Mouse (Mus musculus) limb, embryonic 12.5 days (tissue): Measurements from ENCODE around the gene Gosr2. TPM values are rescaled to one million over a fixed set of nuclear protein-coding genes. Genes with fewer than 3 reads are reported as not detected.

Source experiments
- ATAC-seq: fragments of 200-750 bp; cut with Nextera tagmentation; 2 replicates; pipeline ENCODE4 v1.8.0; 2017; ENCODE audit warnings: low read depth, moderate TSS enrichment; ENCODE audit not compliant: insufficient number of reproducible peaks, insufficient read depth, low FRiP score, low TSS enrichment
- H3K27ac ChIP-seq: fragments of 300-500 bp; sonication (generic); 2 replicates; pipeline ENCODE4 v1.5.1; 2016; ENCODE audit warnings: mild to moderate bottlenecking, moderate library complexity
- H3K27me3 ChIP-seq: fragments of 300-500 bp; sonication (generic); 2 replicates; pipeline ENCODE4 v1.6.1; 2016; ENCODE audit warnings: mild to moderate bottlenecking, moderate library complexity
- H3K36me3 ChIP-seq: fragments of 300-500 bp; sonication (generic); 2 replicates; pipeline ENCODE4 v1.6.1; 2016; ENCODE audit warnings: mild to moderate bottlenecking, moderate library complexity
- H3K4me1 ChIP-seq: fragments of 300-500 bp; sonication (generic); replicated peaks from 2 replicates; pipeline ENCODE4 v1.6.1; 2016
- H3K4me2 ChIP-seq: fragments of 300-500 bp; sonication (generic); 2 replicates; pipeline ENCODE4 v1.6.1; 2016; ENCODE audit warnings: mild to moderate bottlenecking, moderate library complexity
- H3K4me3 ChIP-seq: fragments of 300-500 bp; sonication (generic); replicated peaks from 2 replicates; pipeline ENCODE4 v1.5.1; 2016; ENCODE audit warnings: mild to moderate bottlenecking
- H3K9ac ChIP-seq: fragments of 300-500 bp; sonication (generic); replicated peaks from 2 replicates; pipeline ENCODE4 v1.6.1; 2016; ENCODE audit warnings: mild to moderate bottlenecking, moderate library complexity
- H3K9me3 ChIP-seq: fragments of 300-500 bp; sonication (generic); 2 replicates; pipeline ENCODE4 v1.6.1; 2016; ENCODE audit warnings: mild to moderate bottlenecking, moderate library complexity
- WGBS: fragments of 180-500 bp; shearing (Covaris S2); methylation state at CpG from one replicate; pipeline ENCODE4 v1.1.7; 2016; 5-methylcytosine and 5-hydroxymethylcytosine counted together
- polyA plus RNA-seq: library from polyadenylated mRNA; unstranded; fragments of >200 nt; fragmentation: Nextera tagmentation; extraction: Ambion mirVana; gene quantifications from 2 replicates; pipeline ENCODE4 v1.2.1, GENCODE M21; 2016

Gosr2 gene
- polyA plus RNA-seq, 1 experiment from 2014 or later = 90.1 TPM

DNA sequence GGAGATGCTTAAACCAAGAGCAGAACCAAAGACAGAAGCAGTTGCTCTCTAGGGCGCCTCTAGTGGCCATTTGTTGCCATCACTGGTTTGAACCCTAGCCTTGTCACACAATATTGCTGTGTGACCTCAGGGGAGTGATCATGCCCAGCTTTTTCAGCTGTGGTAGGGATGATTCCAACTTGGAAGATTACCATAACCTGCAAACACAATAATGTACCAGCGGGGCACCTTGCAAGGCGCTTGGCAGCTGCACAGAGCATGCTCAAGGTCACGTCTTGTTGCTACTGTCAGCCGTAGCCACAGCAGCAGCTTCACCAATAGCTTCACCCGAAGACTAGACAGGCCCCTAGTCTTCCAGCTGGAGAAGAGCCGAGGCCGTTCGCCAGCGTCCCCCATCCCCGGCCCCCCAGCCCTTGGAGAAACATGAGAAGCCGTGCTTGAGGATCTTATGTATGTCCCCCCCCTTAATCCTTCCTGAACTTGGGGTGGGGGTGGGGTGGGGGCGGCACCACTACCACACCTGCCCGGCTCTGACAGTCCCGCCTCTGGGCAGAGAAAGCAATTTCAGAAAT lies 23.9 kb upstream of the Gosr2 start:
- H3K4me2 ChIP-seq = peak overlapping the region; percentile 44
- no peaks in the 10 kb centered on the region for H3K36me3 ChIP-seq
- 23% methylated on average over 15 of the region's 15 CpGs for WGBS

DNA sequence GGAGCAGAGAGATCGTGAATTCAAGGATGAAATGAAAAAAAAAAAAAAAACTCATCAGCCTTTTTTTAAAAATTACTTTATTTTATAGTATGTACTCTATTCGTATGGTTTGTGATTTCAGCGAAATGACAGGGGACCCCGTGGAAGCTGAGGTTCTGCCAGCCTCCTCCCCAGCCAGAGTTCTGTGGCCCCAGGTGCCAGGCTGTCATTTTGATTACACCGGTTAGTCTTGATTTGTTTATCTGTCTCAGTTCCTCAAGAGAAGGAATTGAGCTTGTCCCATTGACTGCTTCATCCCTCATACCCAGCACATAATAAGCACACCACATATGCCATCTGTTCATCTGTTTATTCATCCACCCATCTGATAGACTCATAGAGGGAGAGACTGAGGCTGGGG lies 21.7 kb upstream of the Gosr2 start:
- H3K9me3 ChIP-seq = no peaks in the 10 kb centered on the region
- no peak overlapping the region for H3K4me3 ChIP-seq
- no peak overlapping the region for H3K9ac ChIP-seq
- no peaks in the 10 kb centered on the region for H3K36me3 ChIP-seq
- WGBS = 84% methylated on average over 5 of the region's 5 CpGs
- 0 out of 2 replicates have a peak, but pooled peaks cover 4% of the 10 kb centered on the region for H3K27me3 ChIP-seq
- no peak overlapping the region for H3K27ac ChIP-seq
- no peak for ATAC-seq
- peaks cover 11% of the 10 kb centered on the region for H3K4me1 ChIP-seq
- no peak overlapping the region for H3K4me2 ChIP-seq

More for the DNA sequence above, 23.9 kb upstream of the Gosr2 start:
- no peak overlapping the region for H3K9ac ChIP-seq
- H3K27ac ChIP-seq = no peak overlapping the region
- H3K27me3 ChIP-seq = 0 out of 2 replicates have a peak, but pooled peaks cover 4% of the 10 kb centered on the region
- no peak overlapping the region for H3K4me3 ChIP-seq
- H3K9me3 ChIP-seq = no peaks in the 10 kb centered on the region
- ATAC-seq = 0 out of 2 replicates have a peak, but pooled peaks have one; percentile 34
- H3K4me1 ChIP-seq = peaks cover 11% of the 10 kb centered on the region

DNA sequence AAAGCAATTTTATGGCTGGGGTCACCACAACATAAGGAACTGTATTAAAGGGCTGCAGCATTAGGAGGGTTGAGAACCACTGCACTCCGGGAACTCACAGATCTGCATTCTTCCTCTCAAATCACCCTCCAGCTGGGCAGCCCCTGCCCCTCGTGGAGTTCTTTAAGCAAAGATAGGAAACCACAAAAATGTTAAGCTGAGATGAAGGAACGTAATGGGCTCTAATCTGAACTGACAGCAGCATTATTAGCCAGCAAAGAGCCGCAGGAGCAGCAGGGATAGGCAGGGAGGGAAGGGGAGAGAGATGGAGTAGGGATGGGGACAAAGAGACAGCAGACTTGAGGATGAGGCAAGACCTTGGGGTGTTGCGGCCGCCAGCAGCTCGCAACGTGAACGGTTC lies 19.3 kb upstream of the Gosr2 start:
- H3K4me3 ChIP-seq = no peak overlapping the region
- 58% methylated on average over 9 of the region's 9 CpGs for WGBS
- no peak for ATAC-seq
- H3K4me1 ChIP-seq = peaks cover 11% of the 10 kb centered on the region
- H3K36me3 ChIP-seq = no peaks in the 10 kb centered on the region
- H3K4me2 ChIP-seq = no peak overlapping the region
- H3K27ac ChIP-seq = no peak overlapping the region
- H3K9me3 ChIP-seq = 0 out of 2 replicates have a peak, but pooled peaks cover 3% of the 10 kb centered on the region
- H3K9ac ChIP-seq = no peak overlapping the region
- H3K27me3 ChIP-seq = peaks cover 9% of the 10 kb centered on the region; the same call in 1 of the 2 replicates

GRCm38 (mm10) chr11:103714074-103714473 lies 16.4 kb upstream of the Gosr2 start:
- Histone ChIP-seq H3K4me1 (peaks cover 11% of the 10 kb centered on the region), H3K36me3 (no peaks in the 10 kb centered on the region), H3K4me3 (no peak overlapping the region), H3K9me3 (0 out of 2 replicates have a peak, but pooled peaks cover 3% of the 10 kb centered on the region), H3K27ac (no peak overlapping the region), H3K4me2 (no peak overlapping the region), H3K9ac (no peak overlapping the region), H3K27me3 (peaks cover 10% of the 10 kb centered on the region; the same call in 1 of the 2 replicates)
- no peak for ATAC-seq
- WGBS = 86% methylated on average over 2 of the region's 2 CpGs

GRCm38 (mm10) chr11:103711851-103712587 lies 14.3 kb upstream of the Gosr2 start:
- peaks cover 10% of the 10 kb centered on the region; the same call in 1 of the 2 replicates for H3K27me3 ChIP-seq
- H3K4me2 ChIP-seq = no peak overlapping the region
- 33% methylated on average over 28 of the region's 28 CpGs for WGBS
- no peak overlapping the region for H3K4me3 ChIP-seq
- peaks cover 11% of the 10 kb centered on the region for H3K4me1 ChIP-seq
- H3K27ac ChIP-seq = no peak overlapping the region
- 0 out of 2 replicates have a peak, but pooled peaks cover 3% of the 10 kb centered on the region for H3K9me3 ChIP-seq
- no peak overlapping the region for H3K9ac ChIP-seq
- no peak for ATAC-seq
- H3K36me3 ChIP-seq = no peaks in the 10 kb centered on the region

DNA sequence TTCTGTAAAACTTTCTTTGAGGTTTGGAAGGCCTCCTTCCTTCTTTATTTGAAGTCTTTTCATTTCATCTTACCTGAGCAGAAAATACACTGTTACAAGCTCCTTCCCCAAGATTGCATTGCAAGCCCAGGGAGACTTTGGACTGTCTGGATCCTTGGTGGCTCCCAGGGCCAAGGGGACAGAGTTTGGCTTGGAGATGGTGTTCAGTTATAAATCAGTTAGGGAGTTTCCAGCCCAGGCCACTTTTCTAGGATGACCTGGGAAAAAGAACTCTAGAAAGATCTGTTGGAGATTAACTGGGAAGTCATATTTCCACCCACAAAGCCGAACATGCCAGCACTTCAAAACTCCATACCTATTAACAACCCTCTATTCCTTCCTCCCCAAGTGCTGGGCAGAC lies 12.3 kb upstream of the Gosr2 start:
- H3K9me3 ChIP-seq = 0 out of 2 replicates have a peak, but pooled peaks cover 3% of the 10 kb centered on the region
- no peak overlapping the region for H3K9ac ChIP-seq
- no peak overlapping the region for H3K4me2 ChIP-seq
- no peak overlapping the region for H3K27ac ChIP-seq
- no peaks in the 10 kb centered on the region for H3K36me3 ChIP-seq
- no peak for ATAC-seq
- no peak overlapping the region for H3K4me3 ChIP-seq
- H3K27me3 ChIP-seq = peaks cover 10% of the 10 kb centered on the region; the same call in 1 of the 2 replicates
- H3K4me1 ChIP-seq = peaks cover 11% of the 10 kb centered on the region
- WGBS = 83% methylated on average over 1 of the region's 1 CpGs

DNA sequence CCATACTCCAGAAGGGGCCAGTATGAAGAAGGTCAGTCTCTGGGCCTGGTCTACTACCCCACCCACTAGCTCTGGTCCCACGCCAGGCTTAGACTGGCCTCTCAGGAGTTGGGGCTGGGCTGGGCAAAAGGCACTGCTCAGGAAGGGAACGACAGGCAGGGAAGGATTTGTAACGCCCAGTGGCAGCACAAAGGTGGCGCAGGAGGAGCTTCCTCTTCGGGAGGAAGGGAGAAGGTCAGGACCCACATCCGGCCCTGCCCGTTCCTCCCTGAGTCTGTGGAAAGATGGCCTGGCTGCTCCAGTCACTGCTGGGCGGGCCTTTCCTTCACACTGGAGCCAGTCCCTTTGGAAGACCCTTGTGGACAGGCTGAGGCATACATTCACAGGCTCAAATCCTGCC lies 9.3 kb upstream of the Gosr2 start:
- Histone ChIP-seq H3K4me3 (no peak overlapping the region), H3K9ac (no peak overlapping the region), H3K4me1 (peaks cover 6% of the 10 kb centered on the region), H3K36me3 (no peaks in the 10 kb centered on the region), H3K27ac (no peak overlapping the region), H3K27me3 (peaks cover 5% of the 10 kb centered on the region; the same call in 1 of the 2 replicates), H3K9me3 (no peaks in the 10 kb centered on the region), H3K4me2 (no peak overlapping the region)
- 52% methylated on average over 8 of the region's 8 CpGs for WGBS
- ATAC-seq = no peak

DNA sequence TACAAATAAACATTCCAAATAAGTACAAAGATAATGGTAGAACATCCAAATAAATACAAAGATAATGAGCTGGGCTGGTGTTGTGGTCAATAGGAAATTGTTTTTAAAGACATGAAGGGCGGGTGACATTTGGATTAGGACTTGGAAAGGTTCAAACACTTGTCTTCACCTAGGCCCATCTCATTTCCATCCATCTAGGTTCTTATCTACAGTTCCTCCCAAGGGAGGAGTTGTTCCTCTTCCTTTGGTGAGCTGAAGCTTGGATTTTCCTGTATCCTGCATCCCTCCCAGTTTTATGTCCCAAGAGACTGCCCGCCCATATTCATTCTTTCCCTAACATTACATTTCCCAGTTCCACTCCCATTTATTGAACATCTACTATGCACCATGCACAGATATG lies 528 bp upstream of the Gosr2 start:
- Histone ChIP-seq H3K27me3 (no peaks in the 10 kb centered on the region), H3K4me1 (no peaks in the 10 kb centered on the region), H3K9me3 (no peaks in the 10 kb centered on the region), H3K27ac (peak overlapping the region; percentile 97), H3K4me3 (peak overlapping the region; percentile 91), H3K4me2 (peak overlapping the region; percentile 66), H3K9ac (peak overlapping the region; percentile 83), H3K36me3 (no peaks in the 10 kb centered on the region)
- WGBS = 85% methylated on average over 2 of the region's 2 CpGs
- no peak for ATAC-seq

- peak overlapping the region; percentile 66 for H3K4me2 ChIP-seq
- H3K36me3 ChIP-seq = no peaks in the 10 kb centered on the region
- H3K27me3 ChIP-seq = no peaks in the 10 kb centered on the region
- peak overlapping the region; percentile 97 for H3K27ac ChIP-seq
- H3K4me1 ChIP-seq = no peaks in the 10 kb centered on the region
- H3K4me3 ChIP-seq = peak overlapping the region; percentile 91
- H3K9me3 ChIP-seq = no peaks in the 10 kb centered on the region
- ATAC-seq = peak; percentile 22
- peak overlapping the region; percentile 83 for H3K9ac ChIP-seq
- 3% methylated on average over 18 of the region's 18 CpGs for WGBS
Measured at GRCm38 (mm10) chr11:103696851-103697564, 690 bp downstream of the Gosr2 start.

DNA sequence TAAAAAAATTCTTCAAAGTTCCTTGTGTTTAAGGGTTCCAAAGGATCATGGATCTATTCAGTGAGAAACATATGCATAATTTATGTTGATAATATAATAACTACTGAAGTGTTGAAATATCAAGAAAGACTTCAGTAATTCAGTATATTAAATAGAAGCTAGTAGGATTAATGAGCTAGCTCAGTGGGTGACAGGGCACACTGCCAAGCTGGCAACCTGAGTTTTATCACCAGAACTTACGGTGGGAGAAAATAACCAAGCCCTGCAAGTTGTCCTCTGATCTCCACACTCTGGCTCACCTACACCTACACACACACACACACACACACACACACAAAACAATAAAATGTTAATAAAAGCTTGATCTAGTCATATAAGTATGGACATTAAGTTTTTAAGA lies 4.5 kb downstream of the Gosr2 start:
- 63% methylated on average over 1 of the region's 1 CpGs for WGBS
- no peak for ATAC-seq
- H3K27ac ChIP-seq = no peak overlapping the region

DNA sequence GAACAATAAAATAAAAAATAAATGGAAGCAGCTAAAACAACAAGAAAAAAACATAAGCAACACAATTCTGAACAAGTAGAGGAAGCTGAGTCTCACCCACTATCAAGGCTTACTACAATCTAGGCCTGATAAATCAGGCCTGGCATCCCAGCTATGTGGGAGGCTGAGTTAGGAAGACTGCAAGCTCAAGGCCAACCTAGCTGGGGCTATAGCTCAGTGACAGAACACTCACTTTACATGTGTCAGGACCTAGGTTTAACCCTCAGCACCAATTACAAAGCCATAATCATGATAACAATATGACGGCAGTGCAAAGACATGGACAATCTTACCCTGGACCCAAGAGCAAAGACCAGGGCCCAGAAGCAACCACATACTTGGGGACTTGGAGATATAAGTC lies 6.7 kb downstream of the Gosr2 start:
- no peak overlapping the region for H3K9ac ChIP-seq
- 96% methylated on average over 1 of the region's 1 CpGs for WGBS
- no peak overlapping the region for H3K4me3 ChIP-seq
- no peak for ATAC-seq
- no peaks in the 10 kb centered on the region for H3K9me3 ChIP-seq
- H3K27ac ChIP-seq = no peak overlapping the region
- H3K4me2 ChIP-seq = no peak overlapping the region
- peaks cover 32% of the 10 kb centered on the region for H3K36me3 ChIP-seq
- no peaks in the 10 kb centered on the region for H3K4me1 ChIP-seq
- no peaks in the 10 kb centered on the region for H3K27me3 ChIP-seq

More for the DNA sequence above, 4.5 kb downstream of the Gosr2 start:
- Histone ChIP-seq H3K9me3 (no peaks in the 10 kb centered on the region), H3K36me3 (peaks cover 10% of the 10 kb centered on the region), H3K4me2 (no peak overlapping the region), H3K4me1 (no peaks in the 10 kb centered on the region), H3K4me3 (no peak overlapping the region), H3K27me3 (no peaks in the 10 kb centered on the region), H3K9ac (no peak overlapping the region)
